Mouse (Mus musculus) frontal cortex, postnatal 10 days (tissue): Measurements from ENCODE around the gene Fignl1.

ENCODE experiments used
- DNase-seq, 2 experiments: peaks; one replicate each; pipeline ENCODE4 v3.0.0; 2022; ENCODE audit warnings: low spot score in 2 of 2, mixed read lengths in 1 of 2

Fignl1 gene

GRCm38 (mm10) chr11:11766736-11767135, 42.0 kb downstream of the Fignl1 start:
- no peak for DNase-seq

- no peak for DNase-seq
Measured at GRCm38 (mm10) chr11:11766105-11766504, 42.7 kb downstream of the Fignl1 start.

GRCm38 (mm10) chr11:11765414-11765813, 43.3 kb downstream of the Fignl1 start:
- DNase-seq = no peak

DNA sequence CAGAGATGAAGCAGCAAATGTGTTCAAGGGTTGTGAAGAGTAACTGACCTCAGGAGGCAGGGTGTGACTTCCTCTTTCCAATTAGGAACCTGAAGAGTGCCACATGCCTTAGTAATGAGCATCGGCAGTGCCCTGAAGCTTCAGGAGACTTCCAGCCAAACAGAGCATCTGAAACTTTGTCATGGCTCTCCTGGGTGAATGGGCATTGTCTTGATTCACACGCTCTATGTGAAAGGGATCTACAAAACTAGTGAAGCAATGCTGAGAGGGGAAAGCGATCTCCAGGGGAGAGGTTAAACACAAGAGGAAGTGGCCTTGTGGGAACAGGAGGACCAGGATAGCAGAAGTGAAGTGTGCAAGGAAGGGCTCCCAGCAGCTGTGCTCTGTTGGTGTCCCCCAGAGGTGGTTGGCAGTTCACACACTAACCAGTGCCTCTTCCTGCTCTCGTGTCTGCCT, 45.5 kb downstream of the Fignl1 start:
- no peak for DNase-seq

DNA sequence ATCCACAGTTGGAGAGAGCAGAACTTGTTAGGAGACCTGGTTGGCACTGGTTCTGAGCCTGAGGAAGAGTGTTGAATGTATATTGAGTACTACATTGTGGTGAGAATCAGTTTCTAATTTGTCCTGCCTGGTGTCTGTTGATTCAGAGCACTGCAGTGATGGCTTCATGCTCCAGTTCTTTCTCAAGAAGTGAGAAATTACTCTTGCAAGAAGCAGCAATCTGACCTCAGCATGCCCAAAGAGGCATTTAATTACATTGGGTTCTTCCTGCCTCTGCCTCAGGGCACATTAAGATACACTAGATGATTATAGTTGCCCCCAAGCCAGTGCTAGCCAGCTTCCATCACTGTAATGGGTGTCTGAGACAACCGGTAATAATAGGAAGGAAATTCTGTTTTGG, 49.9 kb downstream of the Fignl1 start:
- DNase-seq = no peak

- no peak for DNase-seq
Measured at GRCm38 (mm10) chr11:11758121-11758520, 50.6 kb downstream of the Fignl1 start.

GRCm38 (mm10) chr11:11752859-11753258, 55.9 kb downstream of the Fignl1 start:
- DNase-seq = no peak

- DNase-seq = no peak
Measured at GRCm38 (mm10) chr11:11751091-11751490, 57.7 kb downstream of the Fignl1 start.

GRCm38 (mm10) chr11:11744222-11744621, 64.5 kb downstream of the Fignl1 start:
- DNase-seq = no peak

GRCm38 (mm10) chr11:11742626-11743025, 66.1 kb downstream of the Fignl1 start:
- DNase-seq = no peak

DNA sequence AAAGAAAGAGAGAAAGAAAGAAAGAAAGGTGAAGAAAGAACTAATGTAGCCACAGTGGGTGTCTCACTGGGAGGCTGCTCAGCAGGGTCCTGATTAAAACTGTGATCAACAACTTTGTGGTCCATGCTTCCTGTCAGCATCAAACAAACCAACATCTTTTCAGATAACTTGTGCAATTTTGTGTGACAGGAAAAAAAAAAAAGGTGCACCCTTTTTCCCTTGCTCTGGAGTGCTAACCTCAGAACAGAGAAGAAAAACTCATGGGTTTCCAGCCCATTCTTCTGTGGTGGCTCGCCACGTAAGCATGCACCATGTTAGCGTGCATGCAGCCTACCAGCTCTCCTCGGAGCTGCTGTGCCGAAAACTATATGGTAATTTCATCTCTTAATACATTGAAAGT, 67.2 kb downstream of the Fignl1 start:
- DNase-seq = no peak

GRCm38 (mm10) chr11:11740603-11741002, 68.2 kb downstream of the Fignl1 start:
- DNase-seq = no peak

DNA sequence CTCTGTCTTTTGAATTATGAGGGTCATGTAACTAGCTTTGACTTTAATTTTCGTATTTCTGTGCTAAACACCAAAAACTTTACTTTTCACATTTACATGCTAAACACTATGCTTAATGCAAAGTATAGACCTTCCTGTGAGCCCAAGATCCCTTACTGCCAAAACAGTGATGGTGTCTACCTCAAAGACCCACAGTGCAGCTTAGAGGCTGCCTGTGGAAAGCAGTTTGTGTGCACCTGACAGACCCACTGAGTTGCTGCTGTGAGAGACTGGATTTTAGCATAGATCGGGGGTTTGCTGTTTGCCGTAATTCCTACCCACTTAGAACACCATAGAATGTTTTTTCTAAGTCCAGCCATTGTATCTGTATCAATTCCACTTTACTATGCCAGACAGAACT, 69.7 kb downstream of the Fignl1 start:
- DNase-seq = no peak

DNA sequence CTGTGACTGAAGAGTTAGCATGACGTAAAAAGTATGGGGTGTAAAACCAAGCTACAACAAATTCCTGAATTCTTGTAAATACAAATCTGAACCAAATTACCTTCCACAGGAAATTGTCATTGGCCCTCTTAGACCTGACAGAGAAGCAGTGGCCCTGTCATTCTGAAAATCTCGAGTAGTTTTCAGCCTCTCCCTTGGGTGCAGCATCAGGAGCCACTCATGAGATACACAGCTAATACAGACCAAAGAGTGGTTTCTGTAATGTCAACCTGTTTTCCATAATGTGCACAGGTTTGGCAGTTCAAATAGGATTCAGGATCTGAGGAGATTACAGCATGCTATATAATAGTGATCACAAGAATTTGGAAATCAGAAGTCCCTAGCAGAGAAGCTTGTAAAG, 71.2 kb downstream of the Fignl1 start:
- DNase-seq = no peak
